Mouse (Mus musculus) frontal cortex, postnatal 25 days (tissue): ENCODE results near the gene Togaram1.

Experiments
- DNase-seq, 2 experiments: peaks; one replicate each; pipeline ENCODE4 v3.0.0; 2022; ENCODE audit warnings: low spot score in 2 of 2

Gene Togaram1

DNA sequence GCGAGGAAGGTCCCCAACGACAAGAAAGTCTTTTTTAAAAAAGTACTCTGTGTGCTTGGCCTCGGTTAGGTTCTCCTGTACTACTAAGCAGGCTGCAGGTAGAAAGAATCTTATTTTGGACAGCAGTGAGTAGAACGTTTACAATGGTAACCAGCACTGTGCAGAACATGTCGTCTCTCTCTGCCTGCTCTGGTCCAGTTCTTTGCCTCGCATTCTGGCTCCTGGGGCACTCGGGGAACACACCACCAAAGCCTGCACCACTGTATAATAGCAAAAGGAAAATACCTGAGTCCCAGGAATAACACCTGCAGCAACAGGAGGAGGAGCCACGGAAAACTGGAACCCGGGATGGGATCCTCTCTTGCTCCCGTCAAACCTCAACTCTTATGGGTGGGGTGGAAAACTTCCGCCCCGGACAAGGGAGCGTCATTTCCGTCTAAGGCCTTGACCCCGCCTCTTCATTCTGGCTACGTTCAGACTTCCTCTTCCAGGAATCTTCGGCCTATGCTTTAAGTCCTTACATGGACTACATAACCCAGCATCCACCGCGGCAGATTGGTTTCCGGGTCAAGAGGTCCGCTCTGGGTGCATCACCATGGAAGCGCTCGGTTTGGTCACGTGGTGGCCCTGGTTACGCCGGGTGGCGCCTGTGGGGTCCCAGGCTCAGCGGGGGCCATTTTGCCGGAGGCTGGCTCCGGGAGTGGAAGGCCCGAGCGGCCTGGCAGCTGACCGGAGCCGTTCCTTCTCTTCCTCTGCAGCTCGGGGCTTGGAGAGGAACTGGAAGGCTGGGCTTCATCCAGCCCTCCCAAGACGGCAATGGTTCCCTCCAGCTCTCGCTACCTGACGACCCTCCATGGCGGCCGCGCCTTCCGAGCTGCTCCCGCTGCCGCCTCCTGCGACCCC lies at the start of gene Togaram1, which contains the start of gene Klhl28:
Gene Togaram1 (plus strand): TSS at position 681 of the 903 bp plus-strand sequence.
Gene Klhl28 (minus strand): TSS at position 411 of the 903 bp plus-strand sequence.
- peak; percentile 98 to 99 for DNase-seq

DNA sequence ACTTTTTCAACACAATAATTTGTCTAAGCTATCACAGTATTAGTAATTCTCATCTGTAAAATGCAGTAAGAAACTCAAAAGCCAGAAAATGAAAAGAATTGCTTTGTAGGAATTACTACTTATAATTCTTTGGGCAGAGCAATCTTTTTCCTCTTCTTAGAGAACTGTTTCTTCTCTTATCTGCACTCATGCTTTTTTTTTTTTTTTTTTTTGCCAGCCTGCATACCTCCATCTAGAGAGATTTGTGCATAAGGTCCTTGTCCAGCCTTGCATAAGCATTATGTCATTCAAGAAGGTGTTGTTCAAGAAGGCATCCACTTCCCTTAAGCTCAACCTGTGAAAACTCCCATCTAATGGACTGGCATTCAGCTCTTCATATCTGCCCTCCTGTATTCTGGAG lies 48.9 kb upstream of the Togaram1 start:
- no peak for DNase-seq

- DNase-seq: peak; percentile 79 to 83
These were observed 47.8 kb upstream of the Togaram1 start, which contains the start of gene Gm527 for GRCm38 (mm10) chr12:64917578-64918471. TSS of gene Gm527 (plus strand) at chr12:64917906.

DNA sequence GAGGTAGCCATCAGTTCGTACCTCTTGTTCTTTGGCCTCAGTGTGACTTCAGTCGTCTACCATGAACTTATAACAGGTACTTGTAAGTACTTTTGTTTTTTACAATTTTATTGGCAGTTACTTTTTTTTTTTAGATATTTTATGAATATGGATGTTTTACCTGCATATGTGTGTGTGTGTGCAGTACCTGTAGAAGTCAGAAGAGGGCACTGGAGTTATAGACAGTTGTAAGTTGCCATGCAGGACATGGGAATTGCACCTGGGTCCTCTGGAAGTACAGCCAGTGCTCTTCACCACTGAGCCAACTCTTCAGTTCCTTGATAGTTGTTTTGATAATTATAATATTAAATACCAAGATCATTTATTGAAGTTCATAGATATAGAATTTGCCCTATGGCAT lies 28.1 kb upstream of the Togaram1 start:
- DNase-seq: no peak

DNA sequence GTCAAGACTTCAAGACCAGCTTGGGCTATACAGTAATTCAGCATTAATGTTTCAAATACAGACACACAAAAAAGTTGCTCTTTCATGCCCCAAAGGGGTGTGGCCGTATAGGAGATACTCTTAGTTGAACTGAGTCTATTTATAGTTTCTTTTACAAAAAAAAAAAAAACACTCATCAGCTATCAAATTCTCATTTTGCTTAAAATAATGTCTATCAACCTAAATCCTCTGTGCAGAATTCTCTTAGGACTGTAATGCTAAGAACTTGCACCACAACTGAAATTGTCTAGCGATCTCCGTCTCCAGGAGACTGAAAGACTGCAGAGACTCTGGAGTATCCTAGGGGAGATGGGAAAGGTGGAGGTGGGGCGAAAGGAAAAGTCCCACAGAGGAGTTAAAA lies 1.0 kb upstream of the Togaram1 start:
- no peak for DNase-seq

- DNase-seq: peak; percentile 29 to 38
These were observed 562 bp downstream of the Togaram1 start for GRCm38 (mm10) chr12:64966101-64966631.

GRCm38 (mm10) chr12:64966652-64967435 lies 1.2 kb downstream of the Togaram1 start:
- DNase-seq: no peak

DNA sequence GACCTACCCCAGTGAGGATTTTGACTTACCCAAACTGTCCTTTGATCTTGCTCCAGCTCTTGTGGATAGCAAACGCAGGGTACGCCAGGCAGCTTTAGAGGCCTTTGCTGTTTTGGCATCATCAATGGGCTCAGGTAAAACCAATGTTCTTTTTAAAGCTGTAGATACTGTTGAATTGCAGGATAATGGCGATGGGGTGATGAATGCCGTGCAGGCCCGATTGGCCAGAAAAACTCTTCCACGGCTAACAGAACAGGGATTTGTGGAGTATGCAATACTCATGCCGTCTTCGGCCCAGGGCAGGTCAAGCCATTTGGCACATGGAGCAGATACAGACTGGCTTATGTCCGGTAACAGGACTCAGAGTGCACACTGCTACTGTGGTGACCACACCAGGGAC lies 1.9 kb downstream of the Togaram1 start:
- no peak for DNase-seq

DNA sequence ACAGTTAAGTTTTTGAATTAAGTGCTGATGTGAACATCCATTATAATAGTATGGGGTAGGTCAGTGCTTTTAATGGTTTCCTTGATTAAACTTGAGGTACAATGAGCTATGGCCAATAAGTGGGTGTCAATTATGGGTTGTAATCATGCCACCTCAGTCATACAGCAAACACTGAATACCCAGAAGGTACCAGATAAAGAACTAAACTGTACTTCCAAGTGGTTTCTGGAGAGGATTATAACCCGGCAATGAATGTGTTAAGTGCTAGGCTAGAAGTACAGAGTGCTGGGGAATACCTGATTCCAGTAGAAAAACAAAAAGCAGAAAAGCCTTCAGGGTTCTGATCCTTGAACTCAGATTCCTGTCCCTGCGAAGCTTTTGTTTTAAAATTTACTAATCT lies 2.5 kb downstream of the Togaram1 start:
- DNase-seq: no peak

- DNase-seq: no peak
These were observed 5.8 kb downstream of the Togaram1 start for GRCm38 (mm10) chr12:64971399-64971798.

- DNase-seq: no peak
These were observed 6.5 kb downstream of the Togaram1 start for GRCm38 (mm10) chr12:64972063-64972462.

DNA sequence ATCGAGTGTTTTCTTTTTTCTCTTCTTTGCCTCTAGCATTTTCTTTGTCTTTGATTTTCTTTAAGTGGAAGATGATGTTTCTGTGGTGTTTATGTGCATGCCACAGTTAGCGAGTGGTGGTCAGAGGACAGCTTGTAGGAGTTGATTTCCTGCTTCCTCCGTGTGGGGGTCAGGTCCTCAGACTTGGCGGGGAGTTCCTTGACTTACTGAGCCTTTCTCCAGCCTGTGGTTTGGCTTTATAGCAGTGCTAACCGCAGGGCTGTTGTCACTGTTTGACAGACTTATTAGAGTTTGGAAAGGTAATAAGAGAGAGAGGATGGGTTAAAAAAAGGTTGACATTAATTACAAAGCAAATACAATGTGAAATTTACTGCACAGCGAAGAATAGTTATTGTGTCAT lies 10.0 kb downstream of the Togaram1 start:
- no peak for DNase-seq

- no peak for DNase-seq
These were observed 10.6 kb downstream of the Togaram1 start for GRCm38 (mm10) chr12:64976191-64976590.

DNA sequence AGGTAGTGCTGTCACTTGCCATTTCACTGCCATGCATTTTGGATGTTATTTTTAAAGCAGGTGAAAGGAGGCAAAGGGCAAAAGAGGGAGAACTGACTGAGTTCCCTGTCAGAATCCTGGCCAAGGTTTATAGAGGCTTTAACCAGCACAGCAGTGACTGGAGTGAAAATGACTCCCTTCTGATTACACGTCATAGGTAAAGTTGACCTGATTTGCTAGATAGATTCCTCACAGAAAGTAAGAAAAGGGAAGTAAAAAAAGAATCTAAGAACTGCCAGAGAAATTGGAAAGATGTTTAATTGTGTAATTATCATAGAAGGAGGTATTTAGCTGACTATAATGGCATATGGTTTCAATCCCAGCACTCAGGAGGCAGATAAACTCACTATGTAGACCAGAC lies 11.9 kb downstream of the Togaram1 start:
- DNase-seq: no peak

DNA sequence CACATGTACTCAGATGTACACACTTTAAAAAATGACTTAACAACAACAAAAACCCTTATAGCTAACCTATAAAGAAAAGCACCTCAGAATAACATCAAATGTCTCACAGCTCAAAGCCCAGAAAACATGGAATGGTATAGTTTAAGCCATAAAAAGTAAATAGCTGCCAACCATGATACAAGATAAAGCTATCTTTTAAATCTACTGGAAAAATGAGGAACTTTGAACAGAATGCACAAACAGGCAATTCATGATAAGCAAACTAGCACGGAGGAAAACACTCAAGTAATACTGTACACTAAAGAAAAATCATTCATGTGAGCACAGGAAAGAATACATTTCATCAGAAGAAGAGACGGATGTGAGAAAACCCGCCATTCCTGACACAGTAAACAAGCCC lies 42.1 kb downstream of the Togaram1 start:
- DNase-seq: no peak

DNA sequence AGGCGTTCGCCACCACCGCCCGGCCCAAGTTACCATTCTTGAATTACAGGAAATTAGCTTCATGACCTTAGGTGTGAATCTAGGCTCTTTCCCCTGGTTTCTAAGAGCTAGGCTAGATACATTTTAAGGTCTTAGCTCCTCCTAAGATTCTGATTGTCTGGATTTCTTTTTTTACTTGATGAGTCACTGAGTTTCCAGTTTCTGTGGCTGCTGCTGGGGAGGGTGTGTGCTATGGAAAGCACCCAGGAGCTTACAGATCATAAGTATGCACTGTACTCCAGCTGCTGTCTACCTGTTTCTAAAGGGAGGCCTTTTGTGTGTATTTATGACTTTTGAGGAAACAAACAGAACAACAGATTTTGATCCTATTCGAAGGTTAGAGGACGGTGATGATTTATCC lies 57.2 kb downstream of the Togaram1 start:
- no peak for DNase-seq

- DNase-seq: no peak
These were observed 70.2 kb downstream of the Togaram1 start for GRCm38 (mm10) chr12:65035839-65036189.

DNA sequence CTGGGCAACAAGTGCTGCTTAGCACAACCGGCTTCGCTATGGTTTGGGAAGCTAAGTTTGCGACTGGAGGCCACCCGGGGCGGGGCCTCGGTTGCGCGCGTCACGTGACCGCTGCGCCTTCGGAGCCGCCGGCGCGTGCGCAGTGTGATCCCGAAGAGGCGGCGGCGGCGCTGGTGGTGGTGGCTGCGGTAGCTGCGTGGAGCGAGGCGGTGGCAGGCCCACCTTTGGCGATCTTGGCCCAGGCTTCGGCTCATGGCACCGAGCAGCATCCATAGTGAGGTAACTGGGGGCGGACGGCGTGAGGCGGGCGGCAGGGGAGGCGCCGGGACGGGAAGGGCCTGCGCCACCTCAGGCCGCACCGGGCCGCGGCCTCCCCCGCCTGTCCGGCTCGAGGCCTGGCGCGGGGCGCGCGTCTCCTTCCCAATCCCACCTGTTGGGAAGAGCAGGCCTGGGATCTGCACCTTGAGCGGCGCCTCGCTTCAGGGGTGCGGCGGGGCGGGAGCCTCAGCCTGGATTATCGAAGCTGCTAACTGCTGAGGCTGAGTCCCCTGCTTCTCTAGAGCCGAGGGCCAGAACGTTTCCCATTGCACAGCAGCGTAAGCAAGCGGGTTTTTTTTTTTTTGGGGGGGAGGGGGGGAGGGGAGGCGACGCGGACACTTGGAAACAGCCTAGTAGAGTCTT lies 70.7 kb downstream of the Togaram1 start, which contains the start of gene Prpf39:
Gene Prpf39 (plus strand): TSS at position 144 of the 681 bp plus-strand sequence.
- DNase-seq: peak; percentile 74 to 79

GRCm38 (mm10) chr12:65036892-65037545 lies 71.4 kb downstream of the Togaram1 start:
- no peak for DNase-seq

- DNase-seq: no peak
These were observed 71.9 kb downstream of the Togaram1 start for GRCm38 (mm10) chr12:65037546-65037937.
